In the genomic region with DNA sequence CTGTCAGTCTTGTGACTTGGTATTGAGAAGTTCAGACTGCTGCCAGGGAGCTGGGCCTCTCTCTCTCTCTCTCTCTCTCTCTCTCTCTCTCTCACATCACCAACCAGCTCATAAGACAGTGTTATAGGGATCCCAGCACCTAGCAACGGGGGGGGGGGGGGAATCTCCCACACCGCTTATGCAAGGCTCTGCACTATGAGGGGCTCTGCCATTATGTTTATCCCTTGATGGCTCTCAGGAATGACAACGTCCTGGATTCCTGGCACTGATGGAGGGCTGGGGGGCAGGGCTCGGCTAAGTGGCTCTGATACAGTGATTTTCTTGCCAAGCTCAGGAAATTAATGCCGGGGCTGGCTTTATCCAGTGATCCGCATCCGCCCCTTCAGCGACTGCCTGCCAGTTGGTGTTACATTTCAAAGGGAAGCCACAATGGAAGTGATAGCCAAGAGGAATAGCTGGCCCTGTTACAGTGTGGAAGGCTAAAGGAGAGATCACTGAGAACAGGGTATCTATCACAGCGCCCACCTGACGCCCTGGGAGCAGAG, we compare ENCODE assay signal across 7 mouse cellular contexts. TPM values are rescaled to one million over a fixed set of nuclear protein-coding genes. Genes with fewer than 3 reads are reported as not detected.
DNase-seq lines count a peak whose midpoint lies in the region; TF ChIP-seq lines count a peak whose summit lies in the region.

No protein-coding gene starts in this region.

- no peak overlapping the region for H3K4me3 ChIP-seq in cortical plate, adult 2 months (ENCODE audit: insufficient read depth, low read length)

- peak; percentile 93 for DNase-seq in Muller cell, postnatal 12 days (ENCODE audit: inconsistent ontology term)
- DNase-seq in gastrocnemius, postnatal 25 days = peak; percentile 36
- peak; percentile 63 for DNase-seq in layer of hippocampus, adult 11-12 months (ENCODE audit: low spot score)
- DNase-seq in lung, postnatal 36 days = peak; percentile 18
- DNase-seq in right cerebral cortex, postnatal 4 days = peak; percentile 48
- no peak for DNase-seq in adrenal gland, adult 2 months

- peaks cover 18% of the 10 kb centered on the region for H3K4me1 ChIP-seq in cortical plate, adult 2 months (ENCODE audit: control insufficient read depth, insufficient read depth, low read length)

- no peak for TF ChIP-seq CTCF in cortical plate, adult 2 months (IDR thresholded peaks at IDR 0.05; ENCODE audit: extremely low read depth, insufficient read depth, low read length)

- TF ChIP-seq POLR2A in cortical plate, adult 2 months (IDR thresholded peaks at IDR 0.05; ENCODE audit: extremely low read depth, insufficient read depth, low read length) = no peak

- H3K27ac ChIP-seq in cortical plate, adult 2 months (ENCODE audit: insufficient read depth, low read length) = peak overlapping the region; percentile 70

RNA-seq across cellular contexts. Expression of gene Dact2, which starts 38.7 kb away (rescaled TPM):
- polyA plus RNA-seq in cortical plate, adult 2 months (2012; rRNA removed) = 69.7 and 71.4 TPM in 2 replicates
- 1 to 10 TPM; 2.9 to 3.3 TPM for total RNA-seq in gastrocnemius, postnatal 25 days (2021)
- 1 to 10 TPM; 1.1 to 1.9 TPM for total RNA-seq in adrenal gland, adult 2 months (2021)
- polyA plus RNA-seq in adrenal gland, adult 2 months (2012; rRNA removed) = 1.6 and 4.0 TPM in 2 replicates
